Mouse (Mus musculus): ENCODE results near the gene Cep295nl. TPM values are rescaled to one million over a fixed set of nuclear protein-coding genes. Genes with fewer than 3 reads are reported as not detected.
"Not testable (repeated sequence)": the region's sequence is repeated elsewhere in the genome, so short reads cannot be mapped to it uniquely, and the experiment has no call there.

Cep295nl gene
- polyA plus RNA-seq, 1 experiment from 2014 or later = 0.28 TPM

- H3K4me2 ChIP-seq (ENCODE audit: low read depth) = no peak overlapping the region
- H3K27ac ChIP-seq (ENCODE audit: low read depth, low read length) = no peak overlapping the region
- no peaks in the 10 kb centered on the region for H3K36me3 ChIP-seq (ENCODE audit: control insufficient read depth, insufficient read depth, low read length)
- 0 out of 2 replicates have a peak, but pooled peaks cover 3% of the 10 kb centered on the region for H3K4me1 ChIP-seq (ENCODE audit: control insufficient read depth, insufficient read depth, low read length)
- H3K27me3 ChIP-seq (ENCODE audit: control insufficient read depth, insufficient read depth, low read length) = no peaks in the 10 kb centered on the region
- no peak overlapping the region for H3K4me3 ChIP-seq (ENCODE audit: low read depth, low read length)
- no peak for ATAC-seq (ENCODE audit: insufficient read depth, low FRiP score, low TSS enrichment)
- no peaks in the 10 kb centered on the region for H3K9me3 ChIP-seq (ENCODE audit: control insufficient read depth, low read length)
- no peak overlapping the region for H3K9ac ChIP-seq (ENCODE audit: low read length)
- no peak for DNase-seq (ENCODE audit: low spot score)
- 63% methylated on average over 4 of the region's 4 CpGs for WGBS
These were observed 20.3 kb downstream of the Cep295nl start for GRCm38 (mm10) chr11:118321971-118322370.

DNA sequence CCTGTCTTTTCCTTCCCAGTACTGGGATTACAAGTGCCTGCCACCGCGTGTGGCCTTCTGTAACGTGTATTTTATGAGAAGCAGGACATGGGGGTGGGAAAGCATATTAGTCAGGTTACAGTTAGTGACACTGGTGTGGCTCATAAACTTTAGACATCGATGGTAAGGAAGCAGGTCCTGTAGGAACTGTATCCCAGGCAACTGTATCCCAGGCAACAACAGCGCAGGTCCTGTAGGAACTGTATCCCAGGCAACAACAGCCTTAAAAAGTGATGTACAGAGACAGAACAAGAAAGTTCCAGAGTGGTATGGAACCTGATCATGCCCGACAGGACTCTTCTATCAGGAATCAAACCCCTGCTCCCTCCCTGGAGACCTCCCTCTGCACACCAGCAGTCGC is 20.8 kb downstream of the Cep295nl start:
- no peak overlapping the region for H3K4me3 ChIP-seq (ENCODE audit: low read depth, low read length)
- H3K27me3 ChIP-seq (ENCODE audit: control insufficient read depth, insufficient read depth, low read length) = no peaks in the 10 kb centered on the region
- H3K36me3 ChIP-seq (ENCODE audit: control insufficient read depth, insufficient read depth, low read length) = no peaks in the 10 kb centered on the region
- no peak overlapping the region for H3K27ac ChIP-seq (ENCODE audit: low read depth, low read length)
- no peak overlapping the region for H3K4me2 ChIP-seq (ENCODE audit: low read depth)
- no peak for ATAC-seq (ENCODE audit: insufficient read depth, low FRiP score, low TSS enrichment)
- no peak overlapping the region for H3K9ac ChIP-seq (ENCODE audit: low read length)
- DNase-seq (ENCODE audit: low spot score) = no peak
- WGBS = 82% methylated on average over 7 of the region's 7 CpGs
- H3K4me1 ChIP-seq (ENCODE audit: control insufficient read depth, insufficient read depth, low read length) = 0 out of 2 replicates have a peak, but pooled peaks cover 3% of the 10 kb centered on the region
- H3K9me3 ChIP-seq (ENCODE audit: control insufficient read depth, low read length) = no peaks in the 10 kb centered on the region

DNA sequence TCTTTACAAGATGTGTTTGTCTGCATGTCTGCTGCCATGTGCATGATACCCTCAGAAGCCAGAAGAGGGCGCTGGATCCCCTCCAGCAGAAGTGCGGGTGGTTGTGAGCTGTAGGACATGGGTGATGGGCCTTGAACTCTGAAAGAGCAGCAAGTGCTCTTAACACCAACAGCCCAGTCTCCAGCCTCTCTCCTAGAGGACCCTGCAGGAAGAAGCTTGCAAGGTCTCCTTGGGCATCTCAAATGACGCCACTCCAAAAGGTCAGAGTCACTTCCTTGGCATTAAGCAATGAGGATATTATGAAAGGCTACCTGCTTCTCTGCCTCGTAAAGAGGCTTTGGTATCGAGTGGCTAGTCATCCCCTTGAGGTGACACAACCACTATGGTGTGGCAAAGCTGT is 23.6 kb downstream of the Cep295nl start:
- H3K27ac ChIP-seq (ENCODE audit: low read depth, low read length) = no peak overlapping the region
- H3K9ac ChIP-seq (ENCODE audit: low read length) = no peak overlapping the region
- H3K9me3 ChIP-seq (ENCODE audit: control insufficient read depth, low read length) = no peaks in the 10 kb centered on the region
- H3K4me2 ChIP-seq (ENCODE audit: low read depth) = no peak overlapping the region
- ATAC-seq (ENCODE audit: insufficient read depth, low FRiP score, low TSS enrichment) (no peak), DNase-seq (ENCODE audit: low spot score) (no peak)
- no peak overlapping the region for H3K4me3 ChIP-seq (ENCODE audit: low read depth, low read length)
- no peaks in the 10 kb centered on the region for H3K36me3 ChIP-seq (ENCODE audit: control insufficient read depth, insufficient read depth, low read length)
- H3K4me1 ChIP-seq (ENCODE audit: control insufficient read depth, insufficient read depth, low read length) = 0 out of 2 replicates have a peak, but pooled peaks cover 3% of the 10 kb centered on the region
- H3K27me3 ChIP-seq (ENCODE audit: control insufficient read depth, insufficient read depth, low read length) = no peaks in the 10 kb centered on the region
- WGBS = 66% methylated on average over 5 of the region's 5 CpGs

DNA sequence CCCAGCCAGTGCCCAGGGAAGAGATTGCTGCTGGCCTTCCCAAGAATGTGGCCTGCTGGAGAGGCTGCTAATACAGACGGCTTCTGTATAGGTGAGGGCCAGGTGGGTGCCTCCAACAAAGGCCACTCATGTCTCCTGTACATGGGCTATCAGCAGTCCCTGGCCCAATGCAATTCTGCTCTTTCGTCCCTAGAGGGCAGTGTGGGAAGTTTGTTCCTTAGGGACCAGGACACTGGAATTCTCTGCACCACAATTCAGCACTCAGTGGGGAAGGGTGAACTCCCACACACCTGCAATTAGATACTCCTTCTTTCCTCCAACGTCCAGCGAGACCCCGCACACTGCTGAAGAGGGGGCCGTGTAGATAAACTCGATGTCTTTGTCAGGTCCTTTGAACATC is 25.2 kb downstream of the Cep295nl start:
- H3K4me1 ChIP-seq (ENCODE audit: control insufficient read depth, insufficient read depth, low read length) = 0 out of 2 replicates have a peak, but pooled peaks cover 2% of the 10 kb centered on the region
- H3K27me3 ChIP-seq (ENCODE audit: control insufficient read depth, insufficient read depth, low read length) = no peaks in the 10 kb centered on the region
- no peak overlapping the region for H3K4me2 ChIP-seq (ENCODE audit: low read depth)
- DNase-seq (ENCODE audit: low spot score) (peak; percentile 67), ATAC-seq (ENCODE audit: insufficient read depth, low FRiP score, low TSS enrichment) (no peak)
- no peak overlapping the region for H3K27ac ChIP-seq (ENCODE audit: low read depth, low read length)
- H3K4me3 ChIP-seq (ENCODE audit: low read depth, low read length) = no peak overlapping the region
- no peak overlapping the region for H3K9ac ChIP-seq (ENCODE audit: low read length)
- no peaks in the 10 kb centered on the region; the same call in 1 of the 2 replicates for H3K36me3 ChIP-seq (ENCODE audit: control insufficient read depth, insufficient read depth, low read length)
- WGBS = 23% methylated on average over 7 of the region's 7 CpGs
- no peaks in the 10 kb centered on the region for H3K9me3 ChIP-seq (ENCODE audit: control insufficient read depth, low read length)

- Histone ChIP-seq H3K27me3 (ENCODE audit: control insufficient read depth, insufficient read depth, low read length) (no peaks in the 10 kb centered on the region), H3K4me1 (ENCODE audit: control insufficient read depth, insufficient read depth, low read length) (no peaks in the 10 kb centered on the region), H3K9ac (ENCODE audit: low read length) (no peak overlapping the region), H3K4me3 (ENCODE audit: low read depth, low read length) (no peak overlapping the region), H3K27ac (ENCODE audit: low read depth, low read length) (no peak overlapping the region), H3K9me3 (ENCODE audit: control insufficient read depth, low read length) (no peaks in the 10 kb centered on the region), H3K36me3 (ENCODE audit: control insufficient read depth, insufficient read depth, low read length) (no peaks in the 10 kb centered on the region; the same call in 1 of the 2 replicates), H3K4me2 (ENCODE audit: low read depth) (no peak overlapping the region)
- no peak for ATAC-seq (ENCODE audit: insufficient read depth, low FRiP score, low TSS enrichment)
- DNase-seq (ENCODE audit: low spot score) = no peak
- WGBS = 89% methylated on average over 8 of the region's 8 CpGs
These were observed 26.0 kb downstream of the Cep295nl start for GRCm38 (mm10) chr11:118316231-118316806.

GRCm38 (mm10) chr11:118312132-118312723 is 30.1 kb downstream of the Cep295nl start:
- Histone ChIP-seq H3K4me2 (ENCODE audit: low read depth) (no peak overlapping the region), H3K9ac (ENCODE audit: low read length) (no peak overlapping the region), H3K36me3 (ENCODE audit: control insufficient read depth, insufficient read depth, low read length) (peaks cover 8% of the 10 kb centered on the region), H3K4me3 (ENCODE audit: low read depth, low read length) (no peak overlapping the region), H3K9me3 (ENCODE audit: control insufficient read depth, low read length) (no peaks in the 10 kb centered on the region), H3K4me1 (ENCODE audit: control insufficient read depth, insufficient read depth, low read length) (no peaks in the 10 kb centered on the region), H3K27me3 (ENCODE audit: control insufficient read depth, insufficient read depth, low read length) (no peaks in the 10 kb centered on the region), H3K27ac (ENCODE audit: low read depth, low read length) (no peak overlapping the region)
- WGBS = 84% methylated on average over 6 of the region's 6 CpGs
- DNase-seq (ENCODE audit: low spot score) = no peak
- ATAC-seq (ENCODE audit: insufficient read depth, low FRiP score, low TSS enrichment) = no peak

- not testable (repeated sequence) for H3K36me3 ChIP-seq (ENCODE audit: control insufficient read depth, insufficient read depth, low read length); ATAC-seq (ENCODE audit: insufficient read depth, low FRiP score, low TSS enrichment); H3K4me1 ChIP-seq (ENCODE audit: control insufficient read depth, insufficient read depth, low read length); H3K9ac ChIP-seq (ENCODE audit: low read length); H3K27ac ChIP-seq (ENCODE audit: low read depth, low read length); H3K4me2 ChIP-seq (ENCODE audit: low read depth); H3K9me3 ChIP-seq (ENCODE audit: control insufficient read depth, low read length); H3K27me3 ChIP-seq (ENCODE audit: control insufficient read depth, insufficient read depth, low read length); H3K4me3 ChIP-seq (ENCODE audit: low read depth, low read length); DNase-seq (ENCODE audit: low spot score)
- 91% methylated on average over 2 of the region's 2 CpGs for WGBS
These were observed 34.3 kb downstream of the Cep295nl start for GRCm38 (mm10) chr11:118307962-118308361.

- ATAC-seq (ENCODE audit: insufficient read depth, low FRiP score, low TSS enrichment); H3K27ac ChIP-seq (ENCODE audit: low read depth, low read length); H3K4me2 ChIP-seq (ENCODE audit: low read depth); H3K9me3 ChIP-seq (ENCODE audit: control insufficient read depth, low read length); H3K4me1 ChIP-seq (ENCODE audit: control insufficient read depth, insufficient read depth, low read length); H3K36me3 ChIP-seq (ENCODE audit: control insufficient read depth, insufficient read depth, low read length); H3K27me3 ChIP-seq (ENCODE audit: control insufficient read depth, insufficient read depth, low read length); H3K4me3 ChIP-seq (ENCODE audit: low read depth, low read length); H3K9ac ChIP-seq (ENCODE audit: low read length); DNase-seq (ENCODE audit: low spot score): not testable (repeated sequence)
- 94% methylated on average over 4 of the region's 4 CpGs for WGBS
These were observed 38.3 kb downstream of the Cep295nl start for GRCm38 (mm10) chr11:118303959-118304358.

- no peaks in the 10 kb centered on the region for H3K9me3 ChIP-seq (ENCODE audit: control insufficient read depth, low read length)
- DNase-seq (ENCODE audit: low spot score) (no peak), ATAC-seq (ENCODE audit: insufficient read depth, low FRiP score, low TSS enrichment) (no peak)
- H3K27me3 ChIP-seq (ENCODE audit: control insufficient read depth, insufficient read depth, low read length) = no peaks in the 10 kb centered on the region
- H3K27ac ChIP-seq (ENCODE audit: low read depth, low read length) = no peak overlapping the region
- no peak overlapping the region for H3K9ac ChIP-seq (ENCODE audit: low read length)
- WGBS = 69% methylated on average over 2 of the region's 2 CpGs
- no peak overlapping the region for H3K4me3 ChIP-seq (ENCODE audit: low read depth, low read length)
- H3K4me2 ChIP-seq (ENCODE audit: low read depth) = no peak overlapping the region
- no peaks in the 10 kb centered on the region for H3K4me1 ChIP-seq (ENCODE audit: control insufficient read depth, insufficient read depth, low read length)
- H3K36me3 ChIP-seq (ENCODE audit: control insufficient read depth, insufficient read depth, low read length) = no peaks in the 10 kb centered on the region; the same call in 1 of the 2 replicates
These were observed 43.5 kb downstream of the Cep295nl start for GRCm38 (mm10) chr11:118298810-118299209.

Measured in neural tube, embryonic 11.5 days (tissue).